In genomic region chr2:167941320-167941719, GRCm38 (mm10) we compare ENCODE assay signal across 11 mouse cellular contexts. TPM values are rescaled to one million over a fixed set of nuclear protein-coding genes. Genes with fewer than 3 reads are reported as not detected.
DNase-seq lines count a peak whose midpoint lies in the region; ATAC-seq and TF ChIP-seq lines count a peak whose summit lies in the region.
"Had no signal": no experiment of that assay in that cellular context is flagged by ENCODE, and none has a peak within 500 bp of the region (broad histone marks: within the 10 kb centered on the region; RNA-seq: fewer than 3 reads in every experiment).

No protein-coding gene starts in this region.

- intact Hi-C loops in gastrocnemius, adult 2 months (cut with DNase I): no loop called here
- intact Hi-C loops in gastrocnemius, postnatal 36 days (cut with DNase I): no loop called here

- no peak for DNase-seq in gastrocnemius, adult 2 months
- DNase-seq in gastrocnemius, postnatal 36 days: no peak
- DNase-seq in lung, embryonic 14.5 days: no peak
- DNase-seq in lung, postnatal 25 days (ENCODE audit: low spot score): no peak
- DNase-seq in forebrain, postnatal 0 days: no peak
- DNase-seq in midbrain, postnatal 0 days (ENCODE audit: low spot score): no peak
- no peak for DNase-seq in frontal cortex, postnatal 36 days (ENCODE audit: low spot score in 2 of 2)
- no peak for DNase-seq in kidney, adult 18-20 months
- DNase-seq: adrenal gland, adult 8-10 months; heart, postnatal 36 days; lung, postnatal 36 days had no signal

- peaks cover 23% of the 10 kb centered on the region for H3K4me1 ChIP-seq in lung, embryonic 14.5 days (ENCODE audit: insufficient read depth)
- peaks cover 23% of the 10 kb centered on the region for H3K4me1 ChIP-seq in forebrain, postnatal 0 days (ENCODE audit: insufficient read depth)
- H3K4me1 ChIP-seq in midbrain, postnatal 0 days (ENCODE audit: insufficient read depth, low read length): peaks cover 28% of the 10 kb centered on the region; the same call in 1 of the 2 replicates

- no peak for ATAC-seq in lung, embryonic 14.5 days (ENCODE audit: insufficient read depth)
- no peak for ATAC-seq in forebrain, postnatal 0 days
- ATAC-seq in midbrain, postnatal 0 days (ENCODE audit: low FRiP score): no peak

- no peaks in the 10 kb centered on the region for H3K27me3 ChIP-seq in lung, embryonic 14.5 days (ENCODE audit: insufficient read depth, low read length)
- H3K27me3 ChIP-seq in forebrain, postnatal 0 days (ENCODE audit: insufficient read depth, low read length): no peaks in the 10 kb centered on the region
- no peaks in the 10 kb centered on the region for H3K27me3 ChIP-seq in midbrain, postnatal 0 days (ENCODE audit: insufficient read depth, low read length)

- TF ChIP-seq CTCF in gastrocnemius, adult 2 months (IDR thresholded peaks at IDR 0.05): no peak
- no peak for TF ChIP-seq CTCF in lung, embryonic 14.5 days (IDR thresholded peaks at IDR 0.05; ENCODE audit: low read depth)
- 0 out of 2 replicates have a peak, but pooled peaks have one; percentile 13 for TF ChIP-seq CTCF in forebrain, postnatal 0 days (IDR thresholded peaks at IDR 0.05; ENCODE audit: low read depth)
- peak; percentile 44 for TF ChIP-seq CTCF in midbrain, postnatal 0 days (IDR thresholded peaks at IDR 0.05)

- H3K27ac ChIP-seq in gastrocnemius, adult 2 months: peak overlapping the region; percentile 82
- 0 out of 2 replicates have a peak overlapping the region, but pooled peaks have one; percentile 76 for H3K27ac ChIP-seq in lung, embryonic 14.5 days (ENCODE audit: low read depth)
- H3K27ac ChIP-seq in forebrain, postnatal 0 days (ENCODE audit: low read depth, low read length): no peak overlapping the region
- H3K27ac ChIP-seq in midbrain, postnatal 0 days (ENCODE audit: low read depth, low read length): no peak overlapping the region

- WGBS in lung, embryonic 14.5 days: 54% methylated on average over 4 of the region's 4 CpGs
- WGBS in forebrain, postnatal 0 days: 43% methylated on average over 4 of the region's 4 CpGs
- 59% methylated on average over 4 of the region's 4 CpGs for WGBS in midbrain, postnatal 0 days

- H3K4me3 ChIP-seq in gastrocnemius, adult 2 months: no peak overlapping the region
- H3K4me3 ChIP-seq in lung, embryonic 14.5 days (ENCODE audit: low read depth, low read length): no peak overlapping the region
- no peak overlapping the region for H3K4me3 ChIP-seq in forebrain, postnatal 0 days (ENCODE audit: low read depth, low read length)
- H3K4me3 ChIP-seq in midbrain, postnatal 0 days (ENCODE audit: low read depth, low read length): no peak overlapping the region

- H3K9ac ChIP-seq in lung, embryonic 14.5 days: peak overlapping the region; percentile 7; the same call in 1 of the 2 replicates
- H3K9ac ChIP-seq in forebrain, postnatal 0 days: no peak overlapping the region
- H3K9ac ChIP-seq in midbrain, postnatal 0 days (replicated peaks; ENCODE audit: low read length, poor library complexity, severe bottlenecking): no peak overlapping the region

- no peaks in the 10 kb centered on the region for H3K36me3 ChIP-seq in lung, embryonic 14.5 days (ENCODE audit: insufficient read depth)
- H3K36me3 ChIP-seq in forebrain, postnatal 0 days (ENCODE audit: insufficient read depth): no peaks in the 10 kb centered on the region
- H3K36me3 ChIP-seq in midbrain, postnatal 0 days (ENCODE audit: insufficient read depth, low read length): no peaks in the 10 kb centered on the region; the same call in none of the 2 replicates

- no peaks in the 10 kb centered on the region for H3K9me3 ChIP-seq in lung, embryonic 14.5 days (ENCODE audit: low read depth, low read length)
- H3K9me3 ChIP-seq in forebrain, postnatal 0 days (ENCODE audit: low read length): no peaks in the 10 kb centered on the region
- no peaks in the 10 kb centered on the region for H3K9me3 ChIP-seq in midbrain, postnatal 0 days (ENCODE audit: low read length)

- H3K4me2 ChIP-seq in lung, embryonic 14.5 days: no peak overlapping the region
- no peak overlapping the region for H3K4me2 ChIP-seq in forebrain, postnatal 0 days (ENCODE audit: low read depth)
- H3K4me2 ChIP-seq in midbrain, postnatal 0 days (ENCODE audit: low read depth, low read length, poor library complexity, severe bottlenecking): no peak overlapping the region

RNA-seq across cellular contexts. Expression of gene Ptpn1, which starts 9.5 kb away (rescaled TPM):
- 10 to 100 TPM; 15.4 to 19.6 TPM for total RNA-seq in gastrocnemius, adult 2 months (2021)
- 10 to 100 TPM; 12.5 to 14.9 TPM for total RNA-seq in gastrocnemius, postnatal 36 days (2021)
- 59.3 and 61.3 TPM in 2 replicates for polyA plus RNA-seq in lung, embryonic 14.5 days (2014; fragmentation: Nextera tagmentation; extraction: Ambion mirVana)
- 34.8 and 47.0 TPM in 2 replicates for total RNA-seq in forebrain, postnatal 0 days (2014; rRNA removed)
- 70.6 and 75.4 TPM in 2 replicates for polyA plus RNA-seq in forebrain, postnatal 0 days (2015; fragmentation: Nextera tagmentation; extraction: Ambion mirVana)
- total RNA-seq in midbrain, postnatal 0 days (2014; rRNA removed): 36.8 and 42.7 TPM in 2 replicates
- 54.3 and 59.1 TPM in 2 replicates for polyA plus RNA-seq in midbrain, postnatal 0 days (2015; fragmentation: Nextera tagmentation; extraction: Ambion mirVana)

Comparison
In these comparisons a context has a peak if more than half of its experiments do, and no peak if none do; other contexts are left out.
1. H3K27ac ChIP-seq: peak in gastrocnemius, adult 2 months (single experiment) and lung, embryonic 14.5 days (single experiment); none in forebrain, postnatal 0 days (single experiment) and midbrain, postnatal 0 days (single experiment).
2. CTCF ChIP-seq: peak in forebrain, postnatal 0 days (single experiment) and midbrain, postnatal 0 days (single experiment); none in gastrocnemius, adult 2 months (single experiment) and lung, embryonic 14.5 days (single experiment).